Mouse (Mus musculus) layer of hippocampus, adult 9-10 months (tissue): Measurements from ENCODE around the gene Arpc2.
"Not testable (repeated sequence)": the region's sequence is repeated elsewhere in the genome, so short reads cannot be mapped to it uniquely, and the experiment has no call there.

Source experiments
- DNase-seq: peaks from one replicate; pipeline ENCODE4 v3.0.0; 2022; ENCODE audit warnings: low spot score

The Arpc2 gene

GRCm38 (mm10) chr1:74283686-74284463, 48.0 kb downstream of the Arpc2 start:
- DNase-seq, result no peak

GRCm38 (mm10) chr1:74284543-74285160, 48.8 kb downstream of the Arpc2 start, which contains the start of the genes Aamp and Pnkd:
TSS of gene Aamp (minus strand) at chr1:74284738.
TSS of gene Pnkd (plus strand) at chr1:74284930.
- peak; percentile 99 for DNase-seq

- DNase-seq, result no peak
These were observed 49.5 kb downstream of the Arpc2 start for GRCm38 (mm10) chr1:74285212-74286010.

DNA sequence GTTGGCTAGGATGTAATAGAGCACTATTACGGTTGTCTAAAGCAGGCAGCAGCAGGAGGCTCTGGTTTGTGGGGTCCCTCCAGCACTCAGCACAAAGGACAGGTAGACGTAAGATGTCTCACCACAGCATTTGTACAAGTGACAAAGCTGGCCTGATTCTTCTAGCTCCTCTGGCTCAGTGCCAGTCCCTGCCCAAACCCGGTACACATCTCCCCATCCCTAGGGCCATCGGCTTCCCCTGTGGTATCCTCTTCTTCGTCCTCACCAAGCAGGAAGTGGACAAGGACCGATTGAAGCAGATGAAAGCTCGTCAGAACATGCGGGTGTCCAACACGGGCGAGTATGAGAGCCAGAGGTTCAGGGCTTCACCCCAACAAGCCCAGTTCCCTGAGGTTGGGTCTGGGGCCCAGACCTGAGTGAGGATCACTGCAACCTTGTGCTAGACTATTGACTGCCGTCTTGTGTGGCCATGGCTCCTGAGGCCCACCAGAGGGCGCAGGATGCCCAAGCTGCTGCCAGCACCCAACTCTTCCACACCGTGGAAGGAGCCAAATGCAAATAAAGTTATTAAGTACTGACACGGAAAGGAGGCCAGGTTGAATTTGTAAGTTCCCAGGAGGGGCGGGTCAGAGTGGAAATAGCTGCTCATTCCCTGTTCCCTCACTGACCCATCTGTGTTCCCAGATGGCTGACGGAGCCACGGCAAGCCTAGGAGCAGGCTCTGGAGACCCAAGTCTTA, 51.2 kb downstream of the Arpc2 start:
- not testable (repeated sequence) for DNase-seq

GRCm38 (mm10) chr1:74288327-74288726, 52.4 kb downstream of the Arpc2 start:
- no peak for DNase-seq

DNA sequence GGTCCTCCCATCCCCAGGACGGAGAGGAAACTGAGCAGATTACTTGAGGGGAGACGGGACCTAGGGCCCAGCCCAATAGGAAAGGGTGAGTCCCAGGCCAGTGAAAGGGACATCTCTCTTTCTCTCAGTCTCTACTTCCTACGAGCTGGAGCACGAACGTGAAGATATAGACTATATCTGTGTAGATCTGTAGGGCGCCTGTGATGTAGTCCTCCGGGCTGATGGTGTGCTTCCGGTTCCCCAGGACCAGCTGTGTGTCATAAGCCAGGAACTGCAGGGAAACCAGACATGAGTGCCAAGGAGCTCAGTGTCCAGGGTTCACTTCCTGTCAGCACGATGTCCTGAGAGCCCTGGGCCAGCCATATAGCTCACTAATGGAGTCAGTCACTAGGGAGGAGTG, 53.4 kb downstream of the Arpc2 start:
- DNase-seq, result no peak

DNA sequence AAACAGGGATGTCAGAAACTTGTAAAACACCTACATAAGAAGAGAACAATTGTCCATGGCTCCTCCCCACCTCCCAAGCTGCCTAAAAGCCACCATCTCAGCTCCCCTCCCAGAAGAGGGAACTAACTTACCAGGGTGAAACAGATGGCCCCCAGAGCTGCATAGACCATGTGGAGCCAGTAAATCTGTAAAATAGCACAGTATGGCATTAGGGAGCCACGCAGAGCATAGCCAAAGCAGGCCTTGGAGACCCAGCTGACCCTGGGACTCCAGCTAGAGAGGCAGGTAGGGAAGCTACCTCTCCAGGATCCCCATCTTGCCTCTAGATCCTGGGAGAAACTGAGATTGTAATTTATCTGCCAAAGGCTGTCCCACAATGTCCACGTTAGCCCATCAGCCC, 53.9 kb downstream of the Arpc2 start:
- DNase-seq, result no peak

- DNase-seq, result no peak
These were observed 54.3 kb downstream of the Arpc2 start for GRCm38 (mm10) chr1:74290141-74290540.

GRCm38 (mm10) chr1:74292331-74293020, 56.6 kb downstream of the Arpc2 start:
- no peak for DNase-seq

- DNase-seq, result no peak
These were observed 57.5 kb downstream of the Arpc2 start for GRCm38 (mm10) chr1:74293306-74293960.

- DNase-seq, result no peak
These were observed 58.3 kb downstream of the Arpc2 start for GRCm38 (mm10) chr1:74294090-74294643.

DNA sequence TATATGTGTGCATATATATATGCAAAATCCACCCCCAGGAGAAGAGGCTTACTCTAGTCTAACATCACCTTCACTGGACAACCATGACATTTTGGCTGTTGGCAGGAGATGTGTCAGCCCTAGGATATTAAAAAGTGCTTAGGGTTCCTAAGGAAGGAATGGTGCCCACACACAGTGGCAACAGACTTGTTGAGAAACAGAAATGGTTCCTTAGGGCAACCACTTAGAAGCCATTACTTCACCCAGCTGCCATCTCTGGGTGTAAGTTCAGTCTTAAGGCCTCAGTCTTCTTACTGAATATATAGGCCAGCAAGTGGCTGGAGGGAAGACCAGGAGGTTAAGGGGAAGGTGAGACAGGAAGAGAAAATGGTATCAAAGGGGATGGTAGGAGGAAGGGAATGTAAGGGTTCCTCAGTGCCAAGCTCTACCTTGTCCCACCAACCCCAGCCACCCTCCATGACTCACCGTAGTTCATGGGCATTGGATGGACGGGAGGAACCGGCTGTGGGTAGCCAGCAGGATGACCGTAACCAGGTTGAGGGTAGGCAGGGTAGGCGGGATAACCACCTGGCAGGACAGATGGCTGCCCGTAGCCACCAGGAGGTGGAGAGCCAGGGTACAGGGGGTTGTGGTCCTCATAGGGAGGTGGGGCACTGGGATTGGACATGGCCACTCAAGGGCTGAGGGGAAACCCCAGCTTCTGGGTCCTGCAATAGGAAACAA, 59.0 kb downstream of the Arpc2 start:
- no peak for DNase-seq

DNA sequence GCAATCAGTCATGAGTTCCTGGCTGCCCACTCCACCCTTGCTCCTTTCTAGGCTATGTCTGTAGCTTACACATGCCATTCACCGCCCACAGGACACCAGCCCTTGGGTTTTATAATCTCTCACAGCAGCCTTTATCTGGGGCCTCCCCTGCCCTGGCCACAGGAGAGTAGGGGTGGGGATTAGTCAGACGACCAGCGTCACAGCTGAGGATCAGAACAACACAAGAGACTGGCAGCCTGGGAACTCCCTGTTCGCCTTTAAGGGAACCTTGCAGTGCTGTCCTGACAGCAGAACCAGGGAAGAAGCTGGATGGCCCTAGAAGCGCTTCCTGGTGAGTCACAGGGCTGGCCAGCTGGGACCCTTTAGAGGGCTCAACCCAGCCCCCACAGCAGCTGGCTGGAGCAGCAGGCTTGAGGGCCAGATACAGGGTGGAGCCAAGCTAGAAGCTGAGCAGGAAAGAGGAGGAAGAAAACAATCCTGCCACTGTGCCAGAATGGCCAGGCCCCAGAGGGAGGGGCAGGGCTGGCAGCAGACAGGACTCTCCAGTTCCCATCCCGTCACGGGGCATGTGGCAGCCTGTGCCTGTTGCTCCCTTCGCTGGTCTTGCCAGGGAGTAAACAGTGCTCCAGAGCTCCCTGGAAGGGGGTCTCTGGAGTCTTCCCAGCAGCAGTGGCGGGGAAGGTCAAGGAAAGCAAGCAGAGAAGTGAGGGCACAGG, 59.7 kb downstream of the Arpc2 start:
- peak; percentile 68 for DNase-seq

- DNase-seq, result no peak
These were observed 60.6 kb downstream of the Arpc2 start for GRCm38 (mm10) chr1:74296477-74296876.

DNA sequence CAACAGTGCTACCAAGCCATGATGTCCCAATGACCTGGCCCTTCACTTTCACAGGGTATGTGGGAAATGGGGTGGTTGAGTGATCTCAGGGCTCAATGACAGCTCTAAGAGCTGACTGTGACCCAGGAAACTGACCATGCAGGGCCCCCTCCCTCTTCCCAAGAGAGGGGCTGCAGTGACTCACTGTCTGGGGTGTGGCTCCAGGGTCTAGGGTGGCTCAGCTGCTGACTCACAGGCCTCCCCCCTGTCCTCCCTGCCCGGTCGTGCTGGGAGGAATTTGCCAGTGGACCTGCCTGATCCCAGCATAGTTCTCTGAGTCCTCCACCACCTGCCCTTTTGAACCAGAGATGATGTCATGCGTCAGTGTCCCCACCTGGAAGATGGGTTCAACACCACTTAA, 61.4 kb downstream of the Arpc2 start:
- DNase-seq, result no peak

- no peak for DNase-seq
These were observed 62.4 kb downstream of the Arpc2 start for GRCm38 (mm10) chr1:74298157-74298750.

GRCm38 (mm10) chr1:74298996-74299395, 63.1 kb downstream of the Arpc2 start:
- DNase-seq, result no peak

- no peak for DNase-seq
These were observed 64.6 kb downstream of the Arpc2 start for GRCm38 (mm10) chr1:74300347-74301110.
